ENCODE assay signal across 8 mouse cellular contexts in genomic region chr15:98533035-98533531, GRCm38 (mm10). TPM values are rescaled to one million over a fixed set of nuclear protein-coding genes. Genes with fewer than 3 reads are reported as not detected.
DNase-seq lines count a peak whose midpoint lies in the region; ATAC-seq and TF ChIP-seq lines count a peak whose summit lies in the region.

No protein-coding gene starts in this region.

- TF ChIP-seq EP300 in MEL (IDR thresholded peaks at IDR 0.05; ENCODE audit: low read depth in 1 of 2, low read length in 2 of 2): no peak

- 2% methylated on average over 18 of the region's 18 CpGs for WGBS in kidney, adult 2 months
- WGBS in limb, embryonic 15.5 days: under 1% methylated on average over 18 of the region's 18 CpGs

- no peak for TF ChIP-seq POLR2A in kidney, adult 2 months (IDR thresholded peaks at IDR 0.05; ENCODE audit: low read depth, low read length)
- TF ChIP-seq POLR2A in MEL (IDR thresholded peaks at IDR 0.05; ENCODE audit: control insufficient read depth in 1 of 2, insufficient read depth in 1 of 2, low read depth in 1 of 2, low read length in 2 of 2, poor library complexity in 1 of 2): 0 out of 4 replicates have a peak, but pooled peaks of 1 of the 2 experiments have one; percentile 17
- TF ChIP-seq POLR2A in embryonic fibroblast, embryonic 13.5 days (IDR thresholded peaks at IDR 0.05; ENCODE audit: low read depth, low read length): no peak

- H3K9ac ChIP-seq in MEL (ENCODE audit: control insufficient read depth, low read depth, low read length, poor library complexity, severe bottlenecking): peak overlapping the region; percentile 83
- H3K9ac ChIP-seq in limb, embryonic 15.5 days: peak overlapping the region; percentile 81

- TF ChIP-seq RAD21 in MEL (IDR thresholded peaks at IDR 0.05; ENCODE audit: low read depth, low read length): no peak

- no peak for TF ChIP-seq CTCF in kidney, adult 2 months (conservative IDR thresholded peaks at IDR 0.05; ENCODE audit: insufficient read depth, insufficient read length, low read depth, low read length)
- TF ChIP-seq CTCF in MEL (IDR thresholded peaks at IDR 0.05 in 2 of 3, conservative IDR thresholded peaks at IDR 0.05 in 1 of 3; ENCODE audit: control insufficient read depth in 1 of 3, insufficient read depth in 1 of 3, low read depth in 2 of 3, low read length in 3 of 3, poor library complexity in 1 of 3, severe bottlenecking in 1 of 3): no peak
- TF ChIP-seq CTCF in embryonic fibroblast, embryonic 13.5 days (IDR thresholded peaks at IDR 0.05; ENCODE audit: borderline replicate concordance, insufficient read depth, low read length): no peak

- no peak for ATAC-seq in limb, embryonic 15.5 days (ENCODE audit: insufficient number of reproducible peaks, low FRiP score, low TSS enrichment, low read depth)

- H3K4me3 ChIP-seq in kidney, adult 2 months (ENCODE audit: insufficient read depth, low read depth, low read length): peak overlapping the region; percentile 87
- peak overlapping the region; percentile 79 to 85 for H3K4me3 ChIP-seq in MEL (ENCODE audit: control insufficient read depth in 1 of 2, insufficient read depth in 1 of 2, low read depth in 2 of 2, low read length in 2 of 2)
- peak overlapping the region; percentile 75 for H3K4me3 ChIP-seq in embryonic fibroblast, embryonic 13.5 days (ENCODE audit: insufficient read depth, low read length)
- H3K4me3 ChIP-seq in limb, embryonic 15.5 days: peak overlapping the region; percentile 92

- peak overlapping the region; percentile 67 for H3K4me2 ChIP-seq in limb, embryonic 15.5 days

- peaks cover 2% of the 10 kb centered on the region for H3K36me3 ChIP-seq in kidney, adult 2 months (ENCODE audit: control insufficient read depth, insufficient read depth, low read length)
- H3K36me3 ChIP-seq in MEL (ENCODE audit: control insufficient read depth in 1 of 2, insufficient read depth in 2 of 2, low read length in 2 of 2): peaks cover 30 to 34% of the 10 kb centered on the region in 2 experiments
- H3K36me3 ChIP-seq in limb, embryonic 15.5 days: peaks cover 31% of the 10 kb centered on the region

- H3K27ac ChIP-seq in kidney, adult 2 months (ENCODE audit: insufficient read depth, low read depth, low read length): peak overlapping the region; percentile 43
- peak overlapping the region; percentile 85 for H3K27ac ChIP-seq in MEL (ENCODE audit: control insufficient read depth, low read depth, low read length)
- peak overlapping the region; percentile 96 for H3K27ac ChIP-seq in embryonic fibroblast, embryonic 13.5 days (ENCODE audit: insufficient read depth, low read length)
- H3K27ac ChIP-seq in limb, embryonic 15.5 days: peak overlapping the region; percentile 68; the same call in 1 of the 2 replicates

- no peaks in the 10 kb centered on the region for H3K27me3 ChIP-seq in kidney, adult 2 months (replicated peaks; ENCODE audit: control insufficient read depth, insufficient read depth, low read length)
- H3K27me3 ChIP-seq in MEL (ENCODE audit: control insufficient read depth in 1 of 2, insufficient read depth in 2 of 2, low read length in 2 of 2): no peaks in the 10 kb centered on the region
- H3K27me3 ChIP-seq in limb, embryonic 15.5 days: no peaks in the 10 kb centered on the region

- peaks cover 42% of the 10 kb centered on the region for H3K79me2 ChIP-seq in MEL (ENCODE audit: control insufficient read depth, insufficient read depth, low read length, poor library complexity)

- no peaks in the 10 kb centered on the region for H3K9me3 ChIP-seq in MEL (replicated peaks; ENCODE audit: insufficient read depth, low read length)
- H3K9me3 ChIP-seq in limb, embryonic 15.5 days: no peaks in the 10 kb centered on the region

- peaks cover 5% of the 10 kb centered on the region; the same call in 1 of the 2 replicates for H3K4me1 ChIP-seq in kidney, adult 2 months (ENCODE audit: control insufficient read depth, insufficient read depth, low read length)
- H3K4me1 ChIP-seq in MEL (ENCODE audit: control insufficient read depth in 1 of 2, insufficient read depth in 2 of 2, low read length in 2 of 2): peaks cover 3 to 15% of the 10 kb centered on the region in 2 experiments; a peak in 3 of 4 replicates
- H3K4me1 ChIP-seq in embryonic fibroblast, embryonic 13.5 days (ENCODE audit: control insufficient read depth, insufficient read depth, low read length): peaks cover 9% of the 10 kb centered on the region
- peaks cover 10% of the 10 kb centered on the region for H3K4me1 ChIP-seq in limb, embryonic 15.5 days

- peak; percentile 16 for DNase-seq in kidney, adult 2 months
- no peak for DNase-seq in kidney, adult 18-20 months
- DNase-seq in MEL (ENCODE audit: low read depth, low spot score): peak; percentile 71
- peak; percentile 54 for DNase-seq in yolk sac, embryonic 10.5 days (ENCODE audit: low spot score)
- no peak for DNase-seq in gastrocnemius, adult 18-20 months (ENCODE audit: low spot score)
- no peak for DNase-seq in natural killer cell, adult 2 months (ENCODE audit: low spot score in 2 of 2)

TF ChIP-seq in MEL, 35 proteins besides CTCF, POLR2A, EP300 and RAD21 (continues in another document):
- TF ChIP-seq ZC3H11A (IDR thresholded peaks at IDR 0.05; ENCODE audit: low read depth, low read length): no peak
- TF ChIP-seq MAX (IDR thresholded peaks at IDR 0.05; ENCODE audit: low read length): 0 out of 2 replicates have a peak, but pooled peaks have one; percentile 42
- no peak for TF ChIP-seq TCF12 (IDR thresholded peaks at IDR 0.05; ENCODE audit: low read depth, low read length)
- no peak for TF ChIP-seq ZMIZ1 (IDR thresholded peaks at IDR 0.05; ENCODE audit: low read depth, low read length)
- TF ChIP-seq USF2 (IDR thresholded peaks at IDR 0.05; ENCODE audit: borderline replicate concordance in 1 of 2, insufficient read depth in 1 of 2, low read depth in 1 of 2, low read length in 2 of 2): no peak
- no peak for TF ChIP-seq SMC3 (IDR thresholded peaks at IDR 0.05; ENCODE audit: low read depth, low read length)
- TF ChIP-seq MXI1 (IDR thresholded peaks at IDR 0.05; ENCODE audit: low read depth, low read length): no peak
- TF ChIP-seq ZNF384 (IDR thresholded peaks at IDR 0.05; ENCODE audit: low read depth, low read length): no peak
- no peak for TF ChIP-seq NELFE (IDR thresholded peaks at IDR 0.05; ENCODE audit: low read depth, low read length)
- no peak for TF ChIP-seq ETS1 (IDR thresholded peaks at IDR 0.05; ENCODE audit: low read depth, low read length)
- TF ChIP-seq USF1 (IDR thresholded peaks at IDR 0.05; ENCODE audit: low read depth, low read length): peak; percentile 33; the same call in 1 of the 2 replicates
- no peak for TF ChIP-seq MYB (IDR thresholded peaks at IDR 0.05; ENCODE audit: low read depth, low read length)
- no peak for TF ChIP-seq ZKSCAN1 (IDR thresholded peaks at IDR 0.05; ENCODE audit: low read depth, low read length)
- TF ChIP-seq JUND (IDR thresholded peaks at IDR 0.05; ENCODE audit: low read depth, low read length): no peak
- no peak for TF ChIP-seq E2F4 (IDR thresholded peaks at IDR 0.05; ENCODE audit: borderline replicate concordance, low read depth, low read length)

RNA-seq across cellular contexts. Expression of gene Kansl2, which starts 1.0 kb away (rescaled TPM):
- polyA plus RNA-seq in kidney, adult 2 months (2012; rRNA removed): 32.0 and 33.1 TPM in 2 replicates
- 150 and 157 TPM in 2 replicates for total RNA-seq in MEL (2012; rRNA removed)
- polyA plus RNA-seq in MEL (2012; ENCODE audit: insufficient read depth in 1 of 2, insufficient read length in 2 of 2, low read depth in 1 of 2, low replicate concordance in 2 of 2, missing spikeins in 1 of 2): 100 to 1,000 TPM in 1 of 2 experiments, not detected in 1; 170 TPM
- 91.2 and 117 TPM in 2 replicates for polyA plus RNA-seq in embryonic fibroblast, embryonic 13.5 days (2011; ENCODE audit: insufficient read length, low read depth, missing spikeins)
- polyA plus RNA-seq in limb, embryonic 15.5 days (2015; fragmentation: Nextera tagmentation; extraction: Ambion mirVana): 90.5 and 101 TPM in 2 replicates
- total RNA-seq in gastrocnemius, adult 18-20 months (2021): 10 to 100 TPM; 60.8 to 60.9 TPM

RNA-seq across cellular contexts. Expression of gene Ccnt1, which starts 37.6 kb away (rescaled TPM):
- polyA plus RNA-seq in kidney, adult 2 months (2012; rRNA removed): 10.0 and 11.0 TPM in 2 replicates
- total RNA-seq in MEL (2012; rRNA removed): 40.5 and 44.0 TPM in 2 replicates
- 10 to 100 TPM; 19.5 to 63.2 TPM for polyA plus RNA-seq in MEL (2012; ENCODE audit: insufficient read depth in 1 of 2, insufficient read length in 2 of 2, low read depth in 1 of 2, low replicate concordance in 2 of 2, missing spikeins in 1 of 2)
- 36.3 and 40.6 TPM in 2 replicates for polyA plus RNA-seq in embryonic fibroblast, embryonic 13.5 days (2011; ENCODE audit: insufficient read length, low read depth, missing spikeins)
- polyA plus RNA-seq in limb, embryonic 15.5 days (2015; fragmentation: Nextera tagmentation; extraction: Ambion mirVana): 50.8 and 55.2 TPM in 2 replicates
- total RNA-seq in gastrocnemius, adult 18-20 months (2021): 10 to 100 TPM; 21.1 to 24.3 TPM

RNA-seq across cellular contexts. Expression of gene 4930415O20Rik, which starts 37.7 kb away (rescaled TPM):
- polyA plus RNA-seq in kidney, adult 2 months (2012; rRNA removed): 1.0 and 1.1 TPM in 2 replicates
- 0.50 TPM in 1 of 2 replicates, not detected in the other for total RNA-seq in MEL (2012; rRNA removed)
- polyA plus RNA-seq in MEL (2012; ENCODE audit: insufficient read depth in 1 of 2, insufficient read length in 2 of 2, low read depth in 1 of 2, low replicate concordance in 2 of 2, missing spikeins in 1 of 2): under 1 TPM in 1 of 2 experiments, not detected in 1; 0.31 TPM
- not detected in 2 replicates for polyA plus RNA-seq in embryonic fibroblast, embryonic 13.5 days (2011; ENCODE audit: insufficient read length, low read depth, missing spikeins)
- polyA plus RNA-seq in limb, embryonic 15.5 days (2015; fragmentation: Nextera tagmentation; extraction: Ambion mirVana): not detected in 2 replicates
- under 1 TPM in 1 of 2 experiments, not detected in 1; 0.91 TPM for total RNA-seq in gastrocnemius, adult 18-20 months (2021)

RNA-seq across cellular contexts. Expression of gene Olfr279, which starts 40.9 kb away (rescaled TPM):
- not detected in 2 replicates for polyA plus RNA-seq in kidney, adult 2 months (2012; rRNA removed)
- total RNA-seq in MEL (2012; rRNA removed): under 0.01 TPM in 1 of 2 replicates, not detected in the other
- polyA plus RNA-seq in MEL (2012; ENCODE audit: insufficient read depth in 1 of 2, insufficient read length in 2 of 2, low read depth in 1 of 2, low replicate concordance in 2 of 2, missing spikeins in 1 of 2): 10 to 100 TPM in 1 of 2 experiments, under 1 TPM in 1; 0.03 to 81.4 TPM
- not detected in 2 replicates for polyA plus RNA-seq in embryonic fibroblast, embryonic 13.5 days (2011; ENCODE audit: insufficient read length, low read depth, missing spikeins)
- polyA plus RNA-seq in limb, embryonic 15.5 days (2015; fragmentation: Nextera tagmentation; extraction: Ambion mirVana): not detected in 2 replicates
- total RNA-seq in gastrocnemius, adult 18-20 months (2021): not detected

RNA-seq across cellular contexts. Expression of gene Lalba, which starts 50.6 kb away (rescaled TPM):
- polyA plus RNA-seq in kidney, adult 2 months (2012; rRNA removed): not detected in 2 replicates
- not detected in 2 replicates for total RNA-seq in MEL (2012; rRNA removed)
- polyA plus RNA-seq in MEL (2012; ENCODE audit: insufficient read depth in 1 of 2, insufficient read length in 2 of 2, low read depth in 1 of 2, low replicate concordance in 2 of 2, missing spikeins in 1 of 2): not detected
- polyA plus RNA-seq in embryonic fibroblast, embryonic 13.5 days (2011; ENCODE audit: insufficient read length, low read depth, missing spikeins): not detected in 2 replicates
- polyA plus RNA-seq in limb, embryonic 15.5 days (2015; fragmentation: Nextera tagmentation; extraction: Ambion mirVana): 0.20 TPM in 1 of 2 replicates, not detected in the other
- not detected for total RNA-seq in gastrocnemius, adult 18-20 months (2021)

Comparison
In these comparisons a context has a peak if more than half of its experiments do, and no peak if none do; other contexts are left out.
1. DNase-seq: peak in kidney, adult 2 months (single experiment), MEL (single experiment) and yolk sac, embryonic 10.5 days (single experiment); none in kidney, adult 18-20 months (single experiment), gastrocnemius, adult 18-20 months (single experiment) and natural killer cell, adult 2 months (0 of 2).
2. H3K27ac ChIP-seq: peak in every context shown above with its lines; median percentile 96 in embryonic fibroblast, embryonic 13.5 days; 85 in MEL; 68 in limb, embryonic 15.5 days; 43 in kidney, adult 2 months.
3. Peak in every context shown above with its lines, with median percentiles within 50 percentile points of each other: H3K4me3 ChIP-seq.